Mouse (Mus musculus): Measurements from ENCODE around the gene Rexo1. TPM values are rescaled to one million over a fixed set of nuclear protein-coding genes. Genes with fewer than 3 reads are reported as not detected.

The Rexo1 gene
- total and polyA plus RNA-seq, 3 experiments = 14.3 to 148 (median 62.1) TPM

DNA sequence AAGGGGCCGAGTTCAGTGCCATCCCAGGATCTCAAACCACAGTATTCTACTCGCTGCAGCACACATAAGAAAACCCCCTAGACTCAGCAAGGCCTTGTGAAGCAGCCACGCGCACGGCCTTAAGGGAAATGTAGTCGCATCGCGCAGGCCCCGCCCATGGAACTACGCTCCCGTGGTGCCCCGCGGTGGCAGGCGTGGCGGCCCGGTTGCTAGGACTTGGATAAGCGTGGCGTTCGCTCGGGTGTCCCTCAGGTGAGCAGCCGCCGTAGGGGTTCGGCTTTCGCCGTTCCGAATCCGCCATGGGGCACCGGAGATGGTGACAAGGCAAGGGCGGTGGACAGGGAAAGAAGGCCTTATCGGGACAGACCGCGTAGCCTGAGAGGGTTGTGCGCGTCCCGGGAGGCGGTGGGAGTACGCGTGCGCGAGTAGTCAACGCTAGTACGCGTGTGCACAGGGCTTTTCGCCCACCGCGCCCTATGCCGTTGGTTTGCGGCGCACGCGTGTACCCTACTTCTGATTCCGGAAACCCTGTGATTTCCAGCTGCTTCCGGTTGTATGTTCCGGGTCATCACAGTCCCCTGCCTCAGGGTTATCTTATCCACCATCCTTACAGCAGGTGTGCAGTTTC lies 41.5 kb upstream of the Rexo1 start, which contains the start of the genes Scamp4 and Adat3:
Gene Scamp4 (plus strand): TSS at position 175 of the 628 bp plus-strand sequence.
Gene Adat3 (plus strand): TSS at position 183 of the 628 bp plus-strand sequence.
- Histone ChIP-seq H3K9me3 (replicated peaks) (no peaks in the 10 kb centered on the region), H3K4me3 (ENCODE audit: low read depth, low read length) (peak within 1 kb of the TSS; percentile 96), H3K4me1 (ENCODE audit: insufficient read depth, low read depth, low read length) (peaks cover 67% of the 10 kb centered on the region), H3K27me3 (ENCODE audit: insufficient read depth, low read length) (no peaks in the 10 kb centered on the region), H3K36me3 (replicated peaks) (peaks cover 39% of the 10 kb centered on the region)
- TF ChIP-seq GATA2 (IDR thresholded peaks at IDR 0.05; ENCODE audit: borderline replicate concordance, low read depth, low read length) = no peak
- TF ChIP-seq CTCF (IDR thresholded peaks at IDR 0.05; ENCODE audit: low read depth, low read length) = no peak
- TF ChIP-seq GATA1 (IDR thresholded peaks at IDR 0.05; ENCODE audit: borderline replicate concordance, low read length) = no peak
- TF ChIP-seq POLR2AphosphoS5 (IDR thresholded peaks at IDR 0.05; ENCODE audit: insufficient replicate concordance, low read depth, low read length) = no peak
- TF ChIP-seq TAL1 (conservative IDR thresholded peaks at IDR 0.05; ENCODE audit: low read depth, low read length) = no peak
- ATAC-seq (ENCODE audit: extremely low read depth, insufficient number of reproducible peaks, low FRiP score, poor library complexity, severe bottlenecking) (peak; percentile 75), DNase-seq (ENCODE audit: low spot score) (peak; percentile 78)

DNA sequence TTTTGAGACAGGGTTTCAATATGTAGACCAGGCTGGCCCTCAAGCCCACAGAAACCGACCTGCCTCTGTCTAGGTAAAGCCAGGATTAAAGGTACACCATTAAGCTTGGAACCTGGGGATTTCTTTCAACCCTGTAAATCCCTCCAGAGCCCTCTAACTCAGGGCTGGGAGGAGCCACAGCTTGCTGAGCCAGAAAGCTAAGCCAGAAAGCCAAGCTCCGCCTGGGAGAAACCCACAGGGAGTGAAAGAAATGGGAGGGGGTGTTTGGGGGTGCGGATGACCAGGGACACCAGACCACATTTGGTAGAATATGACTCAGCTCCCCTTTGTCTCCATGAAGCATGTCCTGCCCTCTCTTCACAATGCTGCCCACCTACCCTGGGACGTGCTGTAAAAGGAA lies 35.0 kb upstream of the Rexo1 start:
- H3K4me1 ChIP-seq (ENCODE audit: insufficient read depth, low read depth, low read length) = peaks cover 29% of the 10 kb centered on the region
- no peak overlapping the region for H3K4me3 ChIP-seq (ENCODE audit: low read depth, low read length)
- DNase-seq (ENCODE audit: low spot score) (no peak), ATAC-seq (ENCODE audit: extremely low read depth, insufficient number of reproducible peaks, low FRiP score, poor library complexity, severe bottlenecking) (no peak)
- TF ChIP-seq POLR2AphosphoS5 (IDR thresholded peaks at IDR 0.05; ENCODE audit: insufficient replicate concordance, low read depth, low read length) = no peak
- TF ChIP-seq TAL1 (conservative IDR thresholded peaks at IDR 0.05; ENCODE audit: low read depth, low read length) = no peak
- TF ChIP-seq GATA1 (IDR thresholded peaks at IDR 0.05; ENCODE audit: borderline replicate concordance, low read length) = no peak
- TF ChIP-seq GATA2 (IDR thresholded peaks at IDR 0.05; ENCODE audit: borderline replicate concordance, low read depth, low read length) = no peak
- no peak for TF ChIP-seq CTCF (IDR thresholded peaks at IDR 0.05; ENCODE audit: low read depth, low read length)
- H3K36me3 ChIP-seq (replicated peaks) = no peaks in the 10 kb centered on the region
- peaks cover 7% of the 10 kb centered on the region; the same call in 1 of the 2 replicates for H3K27me3 ChIP-seq (ENCODE audit: insufficient read depth, low read length)
- H3K9me3 ChIP-seq (replicated peaks) = no peaks in the 10 kb centered on the region

DNA sequence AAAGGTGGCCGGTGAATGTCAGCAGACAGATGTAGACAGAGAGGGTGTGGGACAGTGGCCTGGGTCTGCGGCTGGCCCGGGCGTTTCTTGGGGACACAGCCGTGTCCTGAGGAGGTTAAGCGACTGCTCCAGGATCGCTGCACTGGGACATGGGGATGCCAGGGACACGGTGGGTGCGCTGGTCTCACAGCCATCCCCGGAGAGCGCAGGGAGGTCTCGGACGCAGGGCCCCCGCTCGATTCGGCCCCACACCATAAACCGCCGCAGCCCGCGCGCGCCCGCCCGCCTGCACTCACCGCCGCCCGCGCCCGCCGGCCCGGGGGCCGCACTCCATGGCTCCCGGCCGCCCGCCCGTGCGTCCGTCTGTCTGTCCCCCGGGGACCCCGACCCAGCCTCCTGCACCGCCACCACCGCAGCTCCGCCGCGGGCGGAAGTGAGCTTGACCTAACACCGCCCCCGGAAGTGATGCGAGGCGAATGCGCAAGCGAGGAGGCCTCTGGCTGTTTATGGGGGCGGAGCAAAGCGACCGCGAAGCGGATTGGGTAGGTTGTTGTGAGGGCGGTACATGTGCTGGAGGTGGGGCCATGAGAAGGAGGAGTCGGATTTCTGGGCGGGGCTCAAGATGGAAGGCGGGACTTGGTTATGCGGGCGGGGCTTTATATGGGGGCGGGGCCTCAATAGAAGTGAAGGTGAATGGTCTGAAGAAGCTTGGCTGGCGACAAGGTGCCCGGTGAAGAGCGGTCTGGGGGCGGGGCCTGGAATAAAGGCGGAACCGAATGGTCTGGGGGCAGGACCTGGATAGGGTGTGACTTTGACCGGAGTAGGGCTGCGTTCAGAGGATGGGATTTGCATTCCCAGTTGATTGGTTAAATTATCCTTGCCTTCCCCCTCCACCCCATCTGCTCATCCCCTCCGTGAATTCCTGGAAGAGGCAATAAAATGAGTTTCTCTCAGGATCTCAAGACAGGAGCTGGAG lies 28.8 kb upstream of the Rexo1 start, which contains the start of gene Abhd17a:
Gene Abhd17a (minus strand): TSS at position 463 of the 976 bp plus-strand sequence.
- no peaks in the 10 kb centered on the region for H3K27me3 ChIP-seq (ENCODE audit: insufficient read depth, low read length)
- DNase-seq (ENCODE audit: low spot score) (peak; percentile 88), ATAC-seq (ENCODE audit: extremely low read depth, insufficient number of reproducible peaks, low FRiP score, poor library complexity, severe bottlenecking) (peak; percentile 96)
- no peaks in the 10 kb centered on the region for H3K9me3 ChIP-seq (replicated peaks)
- H3K4me1 ChIP-seq (ENCODE audit: insufficient read depth, low read depth, low read length) = peaks cover 54% of the 10 kb centered on the region
- peaks cover 37% of the 10 kb centered on the region for H3K36me3 ChIP-seq (replicated peaks)
- no peak for TF ChIP-seq GATA1 (IDR thresholded peaks at IDR 0.05; ENCODE audit: borderline replicate concordance, low read length)
- TF ChIP-seq CTCF (IDR thresholded peaks at IDR 0.05; ENCODE audit: low read depth, low read length) = no peak
- no peak for TF ChIP-seq POLR2AphosphoS5 (IDR thresholded peaks at IDR 0.05; ENCODE audit: insufficient replicate concordance, low read depth, low read length)
- no peak for TF ChIP-seq GATA2 (IDR thresholded peaks at IDR 0.05; ENCODE audit: borderline replicate concordance, low read depth, low read length)
- no peak for TF ChIP-seq TAL1 (conservative IDR thresholded peaks at IDR 0.05; ENCODE audit: low read depth, low read length)
- peak within 1 kb of the TSS; percentile 97 for H3K4me3 ChIP-seq (ENCODE audit: low read depth, low read length)

DNA sequence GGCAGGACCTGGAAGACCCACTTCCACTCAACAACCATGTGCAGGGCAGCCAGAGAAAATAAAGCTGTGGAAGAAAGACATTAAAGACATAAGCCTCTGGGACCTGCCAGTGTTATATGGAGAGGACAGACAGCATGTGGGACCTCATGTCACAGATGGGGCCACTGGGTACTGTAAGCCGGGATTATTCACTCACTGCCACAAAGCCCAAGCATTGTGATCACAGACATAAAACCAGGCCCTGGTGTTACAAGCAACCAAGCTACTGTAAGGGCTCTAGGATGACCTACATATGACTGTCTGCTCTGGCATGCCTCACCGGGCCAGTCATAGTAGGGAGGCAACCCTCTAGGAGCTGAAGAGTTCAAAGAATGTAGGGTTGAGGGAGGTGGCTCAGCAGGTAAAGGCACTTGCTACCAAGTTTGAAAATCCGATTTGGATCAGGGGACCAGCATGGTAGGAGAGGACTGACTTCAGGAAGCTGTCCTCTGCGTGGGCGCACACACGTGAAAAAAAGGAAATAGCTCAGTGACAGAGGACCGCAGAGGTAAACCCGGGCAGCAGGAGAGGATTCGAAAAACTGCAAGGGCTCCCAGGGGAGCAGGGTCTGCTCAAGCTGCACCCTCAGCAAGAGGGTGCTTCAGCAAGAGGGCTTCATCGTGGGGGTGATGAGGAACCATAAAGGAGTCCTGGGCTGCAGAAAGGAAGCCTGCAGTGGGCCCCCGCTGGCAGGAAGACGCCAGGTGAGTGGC lies 27.9 kb upstream of the Rexo1 start:
- Histone ChIP-seq H3K9me3 (replicated peaks) (no peaks in the 10 kb centered on the region), H3K27me3 (ENCODE audit: insufficient read depth, low read length) (no peaks in the 10 kb centered on the region)
- ATAC-seq (ENCODE audit: extremely low read depth, insufficient number of reproducible peaks, low FRiP score, poor library complexity, severe bottlenecking) = no peak

DNA sequence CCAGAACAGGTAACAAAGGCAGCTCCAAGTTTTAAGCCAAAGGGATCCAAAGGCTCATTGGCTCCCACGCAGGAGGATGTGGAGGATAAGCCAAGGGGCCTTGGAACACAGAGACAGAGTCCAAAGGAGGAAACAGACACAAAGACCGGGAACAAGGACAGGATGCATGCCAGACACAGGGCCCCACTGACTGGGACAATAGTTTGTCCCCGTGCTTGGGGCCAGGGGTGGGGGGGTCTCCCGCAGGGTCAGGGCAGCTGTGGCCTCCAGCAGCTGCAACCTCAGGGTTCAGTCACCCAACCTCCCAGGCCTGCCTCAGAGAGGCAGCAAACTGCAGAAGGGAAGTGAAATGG lies 25.9 kb upstream of the Rexo1 start:
- H3K4me3 ChIP-seq (ENCODE audit: low read depth, low read length) = peak overlapping the region; percentile 49; the same call in 1 of the 2 replicates
- H3K27me3 ChIP-seq (ENCODE audit: insufficient read depth, low read length) = no peaks in the 10 kb centered on the region
- H3K9me3 ChIP-seq (replicated peaks) = no peaks in the 10 kb centered on the region
- no peak for DNase-seq (ENCODE audit: low spot score)
- peaks cover 64% of the 10 kb centered on the region for H3K36me3 ChIP-seq (replicated peaks)
- H3K4me1 ChIP-seq (ENCODE audit: insufficient read depth, low read depth, low read length) = peaks cover 78% of the 10 kb centered on the region
- ATAC-seq (ENCODE audit: extremely low read depth, insufficient number of reproducible peaks, low FRiP score, poor library complexity, severe bottlenecking) = no peak
- TF ChIP-seq POLR2AphosphoS5 (IDR thresholded peaks at IDR 0.05; ENCODE audit: insufficient replicate concordance, low read depth, low read length) (no peak), CTCF (IDR thresholded peaks at IDR 0.05; ENCODE audit: low read depth, low read length) (no peak), GATA1 (IDR thresholded peaks at IDR 0.05; ENCODE audit: borderline replicate concordance, low read length) (no peak), TAL1 (conservative IDR thresholded peaks at IDR 0.05; ENCODE audit: low read depth, low read length) (no peak), GATA2 (IDR thresholded peaks at IDR 0.05; ENCODE audit: borderline replicate concordance, low read depth, low read length) (no peak)

More for the DNA sequence above, 27.9 kb upstream of the Rexo1 start:
- peak overlapping the region; percentile 97 for H3K4me3 ChIP-seq (ENCODE audit: low read depth, low read length)
- TF ChIP-seq POLR2AphosphoS5 (IDR thresholded peaks at IDR 0.05; ENCODE audit: insufficient replicate concordance, low read depth, low read length) (no peak), GATA2 (IDR thresholded peaks at IDR 0.05; ENCODE audit: borderline replicate concordance, low read depth, low read length) (no peak), CTCF (IDR thresholded peaks at IDR 0.05; ENCODE audit: low read depth, low read length) (no peak)
- H3K4me1 ChIP-seq (ENCODE audit: insufficient read depth, low read depth, low read length) = peaks cover 61% of the 10 kb centered on the region
- H3K36me3 ChIP-seq (replicated peaks) = peaks cover 45% of the 10 kb centered on the region
- no peak for DNase-seq (ENCODE audit: low spot score)

All from G1E (cell line).